Mouse (Mus musculus) intestine, embryonic 16.5 days (tissue): ENCODE measurements around the gene Zfp422. TPM values are rescaled to one million over a fixed set of nuclear protein-coding genes. Genes with fewer than 3 reads are reported as not detected.
A peak's percentile ranks its signal among the peaks of the same experiment; 100 is the strongest.

Source experiments
- ATAC-seq: fragments of 200-750 bp; cut with Nextera tagmentation; 2 replicates; pipeline ENCODE4 v1.8.0; 2017; ENCODE audit warnings: moderate TSS enrichment, moderate library complexity
- H3K27ac ChIP-seq: fragments of 300-500 bp; sonication (generic); 2 replicates; pipeline ENCODE4 v1.5.1; 2014; ENCODE audit warnings: mild to moderate bottlenecking, low read length
- H3K27me3 ChIP-seq: fragments of 300-500 bp; sonication (generic); replicated peaks from 2 replicates; pipeline ENCODE4 v1.6.1; 2014; ENCODE audit warnings: low read length, control low read depth, mixed read lengths; ENCODE audit not compliant: control insufficient read depth, insufficient read depth
- H3K36me3 ChIP-seq: fragments of 300-500 bp; sonication (generic); 2 replicates; pipeline ENCODE4 v1.6.1; 2014; ENCODE audit warnings: low read length, control low read depth; ENCODE audit not compliant: control insufficient read depth, insufficient read depth
- H3K4me1 ChIP-seq: fragments of 300-500 bp; sonication (generic); 2 replicates; pipeline ENCODE4 v1.6.1; 2014; ENCODE audit warnings: low read length, control low read depth, mixed read lengths; ENCODE audit not compliant: control insufficient read depth, insufficient read depth
- H3K4me2 ChIP-seq: fragments of 300-500 bp; sonication (generic); 2 replicates; pipeline ENCODE4 v1.6.1; 2014; ENCODE audit warnings: low read depth, low read length, control low read depth
- H3K4me3 ChIP-seq: fragments of 300-500 bp; sonication (generic); 2 replicates; pipeline ENCODE4 v1.5.1; 2014; ENCODE audit warnings: mild to moderate bottlenecking, low read length
- H3K9ac ChIP-seq: fragments of 300-500 bp; sonication (generic); 2 replicates; pipeline ENCODE4 v1.6.1; 2014; ENCODE audit warnings: low read depth, low read length
- H3K9me3 ChIP-seq: fragments of 300-500 bp; sonication (generic); 2 replicates; pipeline ENCODE4 v1.6.1; 2016; ENCODE audit warnings: low read length, control low read depth; ENCODE audit not compliant: control insufficient read depth
- WGBS: fragments of 180-500 bp; shearing (Covaris S2); extraction: QIAGEN DNeasy Blood & Tissue Kit; methylation state at CpG from one replicate; pipeline ENCODE4 v1.1.7; 2014; 5-methylcytosine and 5-hydroxymethylcytosine counted together
- polyA plus RNA-seq: library from polyadenylated mRNA; unstranded; fragments of >200 nt; fragmentation: Nextera tagmentation; extraction: Ambion mirVana; gene quantifications from 2 replicates; pipeline ENCODE4 v1.2.1, GENCODE M21; 2015

Gene Zfp422
- 93.5 and 102 TPM in 2 replicates for polyA plus RNA-seq

DNA sequence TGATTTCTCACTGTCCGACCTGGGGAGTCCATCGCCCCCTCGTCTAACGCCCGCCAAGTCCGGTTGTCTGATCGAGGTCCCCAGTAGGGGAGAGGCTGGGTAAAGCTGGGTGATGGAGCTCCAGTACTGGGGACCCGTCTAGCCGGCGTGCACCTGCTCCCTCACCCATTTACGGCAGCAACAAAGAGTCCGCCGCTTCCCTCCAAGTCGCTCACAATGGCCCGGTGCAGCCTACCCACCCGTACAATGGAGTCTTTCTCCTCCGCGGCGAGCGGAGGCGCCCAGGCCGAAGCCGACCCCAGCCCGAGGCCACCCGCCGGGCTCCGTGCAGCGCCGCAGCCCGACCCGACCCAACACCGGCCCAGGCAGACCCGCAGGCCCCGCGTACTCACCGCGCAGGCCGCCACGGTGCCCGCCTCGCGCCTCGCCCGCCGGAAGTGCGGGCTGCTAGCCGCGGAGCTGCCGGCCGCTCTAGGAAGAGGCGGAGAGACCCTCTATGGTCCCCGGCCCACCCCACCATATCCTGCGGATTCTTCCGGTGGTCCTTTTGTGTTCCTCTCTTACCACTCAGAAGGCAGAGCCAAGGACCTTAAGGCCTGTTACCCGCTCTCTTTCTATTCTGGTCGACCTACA is at the start of gene Zfp422:
Gene Zfp422 (minus strand): TSS at position 461 of the 633 bp plus-strand sequence.
- peak; percentile 94 for ATAC-seq
- Histone ChIP-seq H3K4me3 (peak within 1 kb of the TSS; percentile 90), H3K27ac (peak within 1 kb of the TSS; percentile 83), H3K9ac (peak within 1 kb of the TSS; percentile 99), H3K9me3 (no peaks in the 10 kb centered on the region), H3K4me1 (no peaks in the 10 kb centered on the region), H3K4me2 (peak within 1 kb of the TSS; percentile 65), H3K27me3 (no peaks in the 10 kb centered on the region), H3K36me3 (peaks cover 5% of the 10 kb centered on the region; the same call in 1 of the 2 replicates)
- under 1% methylated on average over 53 of the region's 56 CpGs for WGBS

DNA sequence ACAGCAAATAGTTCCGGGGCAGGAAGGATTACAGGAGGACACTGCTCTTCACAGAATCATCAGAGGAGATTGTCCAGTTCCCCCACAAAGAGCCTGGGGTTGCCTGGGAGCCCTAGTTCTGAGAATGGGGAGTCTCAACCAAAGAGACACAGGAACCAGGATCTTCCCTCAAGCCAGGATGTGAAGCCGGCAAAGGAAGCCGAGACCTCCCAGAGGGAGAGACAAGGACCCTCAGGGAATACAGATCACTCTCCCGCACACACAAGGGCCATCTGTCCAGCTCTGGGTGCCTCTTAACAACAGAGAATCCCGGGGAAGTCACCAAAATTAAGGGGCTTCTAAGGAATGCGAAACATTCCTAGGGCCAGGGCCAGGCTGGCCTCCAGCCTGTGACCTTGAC is 48.5 kb upstream of the Zfp422 start:
- Histone ChIP-seq H3K4me3 (no peak overlapping the region), H3K9me3 (no peaks in the 10 kb centered on the region), H3K36me3 (no peaks in the 10 kb centered on the region), H3K27ac (no peak overlapping the region), H3K4me2 (no peak overlapping the region), H3K4me1 (peaks cover 9% of the 10 kb centered on the region), H3K27me3 (no peaks in the 10 kb centered on the region), H3K9ac (no peak overlapping the region)
- no peak for ATAC-seq
- 57% methylated on average over 6 of the region's 6 CpGs for WGBS

DNA sequence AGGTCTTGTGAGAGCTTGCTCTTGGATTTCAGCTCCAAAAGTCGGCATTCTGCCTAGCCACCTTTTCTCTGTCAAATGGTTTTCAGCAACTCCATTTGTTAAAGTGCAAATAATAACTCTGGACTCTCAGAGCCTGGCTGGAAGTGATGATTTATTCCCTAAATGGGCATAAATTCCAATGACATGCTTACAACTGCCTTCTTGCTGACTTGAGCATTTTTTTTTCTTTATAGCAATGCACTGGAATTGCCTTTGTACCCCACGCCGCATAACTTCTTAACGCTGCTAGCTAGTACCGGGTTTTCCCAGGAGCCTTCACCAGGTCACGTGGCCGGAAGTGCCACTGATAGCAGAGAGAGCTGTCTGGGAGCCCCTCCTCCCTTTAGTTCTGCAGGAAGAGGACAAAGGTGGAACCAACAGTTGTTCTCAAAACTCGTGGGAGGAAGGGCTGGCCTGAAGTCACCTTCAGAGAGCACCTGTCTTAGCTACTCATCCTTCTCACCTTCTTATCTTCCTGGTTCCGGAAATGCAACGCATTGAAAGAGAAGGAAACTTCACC is 47.6 kb upstream of the Zfp422 start:
- peaks cover 14% of the 10 kb centered on the region for H3K4me1 ChIP-seq
- no peak overlapping the region for H3K4me3 ChIP-seq
- no peak overlapping the region for H3K4me2 ChIP-seq
- no peak overlapping the region for H3K9ac ChIP-seq
- H3K9me3 ChIP-seq = no peaks in the 10 kb centered on the region
- H3K27me3 ChIP-seq = no peaks in the 10 kb centered on the region
- ATAC-seq = no peak
- H3K36me3 ChIP-seq = no peaks in the 10 kb centered on the region
- 53% methylated on average over 10 of the region's 10 CpGs for WGBS
- no peak overlapping the region for H3K27ac ChIP-seq

DNA sequence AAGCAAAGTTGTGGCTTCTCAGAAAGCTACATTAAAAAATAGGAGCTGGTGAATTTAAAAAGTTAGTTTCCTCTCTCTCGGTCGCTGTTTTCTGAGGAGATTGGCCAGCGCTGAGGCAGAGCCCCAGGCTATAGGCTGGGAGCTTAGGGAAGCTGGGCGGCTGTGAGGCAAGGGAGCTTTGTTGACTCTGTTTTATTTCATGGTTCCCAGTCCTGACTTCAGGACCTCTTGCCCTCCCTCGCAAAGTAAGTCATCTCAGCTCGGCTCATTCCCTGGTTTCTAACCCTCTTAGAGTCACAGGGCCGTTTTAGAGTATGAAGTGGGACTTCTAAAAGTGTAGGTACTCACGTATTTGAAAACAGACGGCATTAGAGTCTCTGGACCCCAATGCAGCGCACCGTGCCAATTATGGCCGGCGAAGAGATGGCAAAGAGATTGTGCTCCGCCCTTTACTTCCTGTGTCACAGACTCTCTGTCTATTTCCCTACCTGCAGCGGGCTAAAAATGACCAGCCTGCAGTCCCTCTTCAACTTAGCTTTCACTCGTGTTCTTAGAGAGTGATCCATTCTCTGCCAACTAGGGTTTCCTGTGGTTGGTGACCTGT is 45.6 kb upstream of the Zfp422 start:
- ATAC-seq = peak; percentile 43
- peak overlapping the region; percentile 51 for H3K4me3 ChIP-seq
- H3K9me3 ChIP-seq = no peaks in the 10 kb centered on the region
- 23% methylated on average over 16 of the region's 16 CpGs for WGBS
- no peaks in the 10 kb centered on the region for H3K27me3 ChIP-seq
- peak overlapping the region; percentile 78 for H3K27ac ChIP-seq
- H3K9ac ChIP-seq = peak overlapping the region; percentile 61
- no peaks in the 10 kb centered on the region for H3K36me3 ChIP-seq
- peaks cover 30% of the 10 kb centered on the region for H3K4me1 ChIP-seq
- H3K4me2 ChIP-seq = peak overlapping the region; percentile 81

DNA sequence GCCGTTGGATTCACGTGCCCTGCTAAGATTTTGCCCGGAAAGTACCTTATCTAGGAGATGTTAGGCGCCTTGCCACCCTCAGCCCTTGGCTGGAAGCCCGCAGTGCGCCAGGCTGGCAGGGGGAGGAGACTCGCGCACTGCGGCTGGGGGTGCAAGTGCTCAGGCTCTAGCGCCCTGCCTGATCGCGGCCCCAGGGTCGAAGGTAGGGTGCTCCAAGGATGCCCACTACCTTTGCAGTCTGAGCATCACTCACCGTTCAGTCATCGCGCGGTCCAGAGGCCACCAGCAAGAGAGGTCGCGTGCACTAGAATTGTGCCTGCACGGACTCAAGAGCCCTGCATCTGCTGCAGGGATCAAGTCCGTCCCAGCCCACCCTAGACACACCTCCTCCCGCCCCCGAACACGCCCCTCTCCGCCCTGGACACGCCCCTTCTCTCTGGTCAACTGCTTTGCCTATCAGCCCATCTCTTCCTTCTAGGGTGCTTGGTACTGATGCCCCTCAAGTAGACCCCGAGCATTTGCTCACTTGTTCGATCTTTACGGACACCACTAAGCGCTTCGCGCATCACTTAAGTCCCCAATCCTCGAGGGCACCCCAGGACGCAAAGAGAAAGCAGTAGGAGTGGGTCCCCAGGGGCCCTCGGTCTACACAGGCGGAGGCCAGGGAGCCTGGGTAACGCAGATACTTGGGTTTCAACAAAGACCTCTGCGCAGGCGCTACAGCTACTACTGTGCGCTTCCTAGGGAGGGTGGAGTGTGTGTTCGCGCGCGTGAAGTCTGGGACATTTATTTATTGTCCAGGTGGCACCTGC is 44.9 kb upstream of the Zfp422 start, which contains the start of gene Rassf4:
Gene Rassf4 (minus strand): TSS at position 482 of the 812 bp plus-strand sequence.
- peak within 1 kb of the TSS; percentile 78 for H3K27ac ChIP-seq
- H3K9me3 ChIP-seq = no peaks in the 10 kb centered on the region
- no peaks in the 10 kb centered on the region for H3K27me3 ChIP-seq
- H3K4me1 ChIP-seq = peaks cover 30% of the 10 kb centered on the region
- peak within 1 kb of the TSS; percentile 61 for H3K9ac ChIP-seq
- peak; percentile 92 for ATAC-seq
- H3K36me3 ChIP-seq = no peaks in the 10 kb centered on the region
- H3K4me3 ChIP-seq = peak within 1 kb of the TSS; percentile 51
- WGBS = under 1% methylated on average over 44 of the region's 44 CpGs
- peak within 1 kb of the TSS; percentile 81 for H3K4me2 ChIP-seq

DNA sequence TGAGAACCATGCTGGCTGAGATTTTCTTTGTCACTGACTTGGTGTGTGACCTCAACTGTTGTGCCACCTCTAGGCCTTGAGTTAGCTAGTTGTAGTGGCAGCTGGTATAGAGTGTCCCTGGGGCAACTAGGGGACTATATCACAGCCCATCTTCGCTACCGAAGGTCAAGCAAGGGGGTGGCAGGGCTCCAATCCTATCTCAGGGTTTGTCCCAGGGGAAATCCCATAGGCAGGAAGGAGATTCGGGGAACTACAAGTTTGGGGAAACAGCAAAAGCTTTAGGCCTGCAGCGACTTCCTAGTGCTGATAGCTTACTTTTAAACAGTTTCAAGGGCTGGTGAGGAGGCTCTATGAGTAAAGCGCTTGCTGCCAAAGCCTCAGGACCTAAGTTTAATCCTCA is 43.5 kb upstream of the Zfp422 start:
- Histone ChIP-seq H3K9ac (no peak overlapping the region), H3K36me3 (no peaks in the 10 kb centered on the region), H3K4me1 (peaks cover 30% of the 10 kb centered on the region), H3K27me3 (no peaks in the 10 kb centered on the region), H3K27ac (no peak overlapping the region), H3K4me2 (no peak overlapping the region), H3K4me3 (0 out of 2 replicates have a peak overlapping the region, but pooled peaks have one; percentile 0), H3K9me3 (no peaks in the 10 kb centered on the region)
- ATAC-seq = no peak
- 71% methylated on average over 5 of the region's 5 CpGs for WGBS

DNA sequence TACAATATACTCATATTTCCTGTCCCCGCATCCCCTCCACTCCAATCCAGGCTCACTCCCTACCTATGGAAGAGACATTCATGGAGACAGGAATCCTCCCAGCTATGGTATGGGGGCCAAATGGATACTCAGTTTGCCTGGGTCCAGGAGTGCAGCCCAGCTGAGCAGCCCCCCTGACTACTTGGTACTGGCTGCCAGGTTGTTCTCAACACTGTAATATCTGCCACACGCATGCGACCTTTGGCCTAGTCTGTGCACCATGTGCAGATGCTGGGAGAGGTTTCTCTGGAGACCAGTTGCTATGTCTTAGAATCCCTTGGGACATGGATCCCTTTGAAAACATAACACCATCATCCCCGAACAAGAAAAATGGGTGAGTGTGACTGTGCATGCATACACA is 43.0 kb upstream of the Zfp422 start:
- WGBS = 80% methylated on average over 4 of the region's 4 CpGs
- Histone ChIP-seq H3K4me3 (no peak overlapping the region), H3K9me3 (no peaks in the 10 kb centered on the region), H3K9ac (no peak overlapping the region), H3K27ac (no peak overlapping the region), H3K27me3 (no peaks in the 10 kb centered on the region), H3K36me3 (no peaks in the 10 kb centered on the region), H3K4me1 (peaks cover 30% of the 10 kb centered on the region), H3K4me2 (no peak overlapping the region)
- no peak for ATAC-seq

DNA sequence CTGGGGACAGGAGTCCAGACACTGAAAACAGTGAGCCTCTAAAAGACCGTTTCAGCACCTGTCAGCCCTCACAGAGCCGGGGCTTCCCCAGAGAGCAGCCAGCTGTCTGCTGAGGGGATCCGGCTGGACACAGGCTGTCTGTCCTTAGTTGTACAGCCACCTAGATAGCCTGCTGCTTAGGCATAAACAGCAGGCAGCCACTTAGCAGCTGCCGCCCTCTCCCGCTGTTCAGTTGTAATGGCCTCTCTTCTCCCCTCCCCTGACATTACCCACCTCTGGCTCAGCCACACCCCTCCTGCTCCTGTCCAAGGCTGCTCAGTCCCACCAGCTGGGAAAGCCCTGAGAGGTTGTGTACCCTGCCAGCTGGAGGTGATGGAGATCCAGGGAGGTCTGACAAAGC is 42.2 kb upstream of the Zfp422 start:
- peaks cover 30% of the 10 kb centered on the region for H3K4me1 ChIP-seq
- no peaks in the 10 kb centered on the region for H3K27me3 ChIP-seq
- peak overlapping the region; percentile 22; the same call in 1 of the 2 replicates for H3K9ac ChIP-seq
- no peak overlapping the region for H3K4me3 ChIP-seq
- peak overlapping the region; percentile 25; the same call in 1 of the 2 replicates for H3K4me2 ChIP-seq
- no peak overlapping the region for H3K27ac ChIP-seq
- ATAC-seq = peak; percentile 15
- no peaks in the 10 kb centered on the region for H3K9me3 ChIP-seq
- 13% methylated on average over 5 of the region's 5 CpGs for WGBS
- no peaks in the 10 kb centered on the region for H3K36me3 ChIP-seq

DNA sequence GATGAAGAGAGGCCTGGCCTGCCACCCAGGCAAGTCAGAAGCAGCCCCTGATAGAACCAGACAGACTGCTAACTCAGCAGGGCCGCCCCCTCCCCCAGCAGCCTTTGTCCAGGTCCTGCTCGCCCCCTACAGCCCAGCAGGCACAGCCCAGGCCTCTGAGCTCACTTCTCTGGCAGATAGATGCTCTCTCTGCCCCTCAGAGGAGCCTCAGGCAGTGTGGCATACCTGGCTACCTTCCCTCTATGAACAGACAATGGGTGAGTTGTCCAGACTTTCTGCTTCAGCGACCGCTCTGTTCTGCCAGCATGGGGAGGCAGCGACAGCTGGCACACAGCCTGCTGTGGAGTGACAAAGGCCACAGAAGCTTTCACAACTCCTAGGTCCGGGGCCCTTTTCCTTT is 41.3 kb upstream of the Zfp422 start:
- Histone ChIP-seq H3K27me3 (no peaks in the 10 kb centered on the region), H3K36me3 (no peaks in the 10 kb centered on the region), H3K4me3 (no peak overlapping the region), H3K4me1 (peaks cover 30% of the 10 kb centered on the region), H3K9ac (no peak overlapping the region), H3K27ac (no peak overlapping the region), H3K9me3 (no peaks in the 10 kb centered on the region), H3K4me2 (no peak overlapping the region)
- no peak for ATAC-seq
- WGBS = 50% methylated on average over 6 of the region's 6 CpGs
